Mouse (Mus musculus) embryonic fibroblast, embryonic 13.5 days (primary cell): ENCODE data around the gene Ppp1r1c. TPM values are rescaled to one million over a fixed set of nuclear protein-coding genes. Genes with fewer than 3 reads are reported as not detected.

Experiments
- H3K27ac ChIP-seq: 2 replicates; pipeline ENCODE4 v1.5.1; 2012; ENCODE audit warnings: low read length, control low read depth, inconsistent platforms; ENCODE audit not compliant: insufficient read depth
- H3K4me1 ChIP-seq: 2 replicates; pipeline ENCODE4 v1.6.1; 2011; ENCODE audit warnings: low read length; ENCODE audit not compliant: control insufficient read depth, insufficient read depth
- H3K4me3 ChIP-seq: 2 replicates; pipeline ENCODE4 v1.5.1; 2011; ENCODE audit warnings: mild to moderate bottlenecking, control low read depth, low read length; ENCODE audit not compliant: insufficient read depth
- CTCF ChIP-seq: IDR thresholded peaks from 2 replicates; pipeline ENCODE4 v1.5.1; 2011; ENCODE audit warnings: mild to moderate bottlenecking, control low read depth, low read length, moderate library complexity, borderline replicate concordance; ENCODE audit not compliant: insufficient read depth
- POLR2A ChIP-seq: IDR thresholded peaks from 2 replicates; pipeline ENCODE4 v1.6.1; 2011; ENCODE audit warnings: low read depth, mild to moderate bottlenecking, control low read depth, low read length, moderate library complexity
- polyA plus RNA-seq: library from polyadenylated mRNA; stranded (reverse); fragments of >200 nt; gene quantifications from 2 replicates; pipeline ENCODE4 v1.2.4, GENCODE M21; 2011; ENCODE audit warnings: low read depth; ENCODE audit not compliant: missing spikeins, insufficient read length

The Ppp1r1c gene
- polyA plus RNA-seq, 1 experiment, result not detected

DNA sequence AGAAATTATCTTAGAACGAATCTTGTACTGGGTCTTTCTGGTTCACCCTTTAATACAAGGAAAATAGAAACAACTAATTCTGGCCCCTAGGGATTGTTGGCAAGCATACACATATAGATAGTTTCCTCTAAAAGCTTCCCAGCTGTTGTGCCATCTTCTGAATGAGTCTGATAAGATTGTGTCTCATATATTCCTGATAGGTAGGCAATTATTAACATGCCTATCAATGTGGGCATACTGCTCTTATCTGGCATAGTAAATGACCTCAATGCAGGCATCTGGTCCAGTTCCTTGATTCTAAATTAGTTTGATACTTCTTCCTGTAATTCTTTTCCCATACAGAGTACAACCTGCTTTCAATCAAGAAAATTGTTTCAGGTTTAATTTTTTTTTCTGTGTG lies 14.8 kb downstream of the Ppp1r1c start:
- TF ChIP-seq CTCF (no peak), POLR2A (no peak)
- H3K4me1 ChIP-seq, result no peaks in the 10 kb centered on the region
- no peak overlapping the region for H3K4me3 ChIP-seq
- H3K27ac ChIP-seq, result no peak overlapping the region

GRCm38 (mm10) chr2:79738958-79739357 lies 31.4 kb downstream of the Ppp1r1c start:
- TF ChIP-seq POLR2A, result no peak
- TF ChIP-seq CTCF, result no peak
- Histone ChIP-seq H3K4me1 (peaks cover 6% of the 10 kb centered on the region; the same call in 1 of the 2 replicates), H3K4me3 (no peak overlapping the region), H3K27ac (peak overlapping the region; percentile 64; the same call in 1 of the 2 replicates)

GRCm38 (mm10) chr2:79741966-79742365 lies 34.4 kb downstream of the Ppp1r1c start:
- TF ChIP-seq CTCF, result no peak
- TF ChIP-seq POLR2A, result no peak
- H3K4me3 ChIP-seq, result no peak overlapping the region

DNA sequence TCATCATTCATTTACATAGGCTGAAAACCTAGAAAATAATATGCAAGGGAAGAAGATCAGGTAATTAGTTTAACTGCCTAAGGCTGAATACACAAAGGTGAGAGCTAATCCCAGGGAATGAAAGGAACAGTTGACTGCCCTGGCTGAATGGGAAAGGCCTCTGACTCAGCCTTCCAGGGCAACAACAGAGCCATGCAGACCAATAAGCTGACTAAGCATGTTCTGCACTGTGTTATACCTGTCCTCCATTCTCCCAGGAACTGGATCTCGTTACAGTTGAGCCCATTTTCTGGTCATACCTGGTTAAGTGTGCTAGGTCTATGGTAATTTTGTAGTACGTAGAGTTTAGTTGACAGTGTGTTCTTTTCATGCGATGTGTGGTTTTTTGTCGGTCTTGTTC lies 36.6 kb downstream of the Ppp1r1c start:
- TF ChIP-seq CTCF (no peak), POLR2A (no peak)
- Histone ChIP-seq H3K27ac (no peak overlapping the region), H3K4me1 (peaks cover 3% of the 10 kb centered on the region; the same call in 1 of the 2 replicates), H3K4me3 (no peak overlapping the region)

More at GRCm38 (mm10) chr2:79741966-79742365, 34.4 kb downstream of the Ppp1r1c start:
- H3K4me1 ChIP-seq, result peaks cover 6% of the 10 kb centered on the region; the same call in 1 of the 2 replicates
- peak overlapping the region; percentile 75 for H3K27ac ChIP-seq

- H3K4me1 ChIP-seq, result no peaks in the 10 kb centered on the region
- no peak overlapping the region for H3K27ac ChIP-seq
- H3K4me3 ChIP-seq, result no peak overlapping the region
- no peak for TF ChIP-seq CTCF
- TF ChIP-seq POLR2A, result no peak
Measured at GRCm38 (mm10) chr2:79751685-79752084, 44.1 kb downstream of the Ppp1r1c start.

GRCm38 (mm10) chr2:79760018-79760417 lies 52.4 kb downstream of the Ppp1r1c start:
- no peak for TF ChIP-seq POLR2A
- no peak for TF ChIP-seq CTCF
- 0 out of 2 replicates have a peak overlapping the region, but pooled peaks have one; percentile 8 for H3K27ac ChIP-seq
- H3K4me3 ChIP-seq, result no peak overlapping the region
- H3K4me1 ChIP-seq, result no peaks in the 10 kb centered on the region

- TF ChIP-seq POLR2A, result no peak
- TF ChIP-seq CTCF, result no peak
- H3K4me1 ChIP-seq, result no peaks in the 10 kb centered on the region
- H3K4me3 ChIP-seq, result no peak overlapping the region
- no peak overlapping the region for H3K27ac ChIP-seq
Measured at GRCm38 (mm10) chr2:79762723-79763388, 55.3 kb downstream of the Ppp1r1c start.

DNA sequence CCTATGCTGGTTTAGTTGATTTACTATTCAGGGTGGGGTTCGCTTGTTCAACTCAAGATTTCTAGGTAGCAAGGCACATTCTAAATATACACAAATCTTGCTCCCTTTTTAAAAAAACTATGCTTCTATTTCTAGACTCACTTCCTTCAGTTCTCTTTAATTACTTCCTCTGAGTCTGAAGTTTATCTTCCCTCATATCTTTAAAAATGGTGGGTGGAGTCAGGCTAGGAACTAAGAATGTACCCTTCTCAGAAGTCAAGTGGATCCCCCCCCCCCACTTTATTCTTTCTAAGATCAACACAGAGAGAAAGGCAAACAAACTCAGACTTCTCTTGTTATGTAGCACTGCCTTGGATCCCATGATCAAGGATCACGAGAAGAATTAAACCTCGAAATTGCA lies 57.5 kb downstream of the Ppp1r1c start:
- H3K4me3 ChIP-seq, result no peak overlapping the region
- H3K4me1 ChIP-seq, result no peaks in the 10 kb centered on the region
- TF ChIP-seq POLR2A (no peak), CTCF (no peak)
- H3K27ac ChIP-seq, result no peak overlapping the region

DNA sequence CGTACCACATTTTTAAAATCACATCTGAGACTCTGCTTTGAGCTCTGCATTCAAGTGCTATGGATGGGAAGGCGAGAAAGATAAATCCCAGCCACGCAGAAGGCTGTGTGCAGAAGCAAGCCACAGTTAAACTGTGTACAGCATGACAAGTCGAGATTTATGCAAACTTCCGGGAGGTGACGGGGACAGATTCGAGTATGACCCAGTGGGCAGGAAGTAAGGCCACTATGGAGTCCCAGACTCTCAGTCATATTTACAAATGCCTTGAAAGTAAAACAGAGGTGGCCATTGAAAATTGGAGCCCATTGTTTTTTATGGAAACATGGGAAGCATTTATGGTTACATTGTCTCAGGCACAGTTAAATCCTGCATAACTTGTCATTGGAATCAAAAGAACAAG lies 58.1 kb downstream of the Ppp1r1c start:
- H3K4me3 ChIP-seq, result no peak overlapping the region
- TF ChIP-seq CTCF (no peak), POLR2A (no peak)
- no peaks in the 10 kb centered on the region for H3K4me1 ChIP-seq
- H3K27ac ChIP-seq, result no peak overlapping the region

GRCm38 (mm10) chr2:79768625-79769024 lies 61.0 kb downstream of the Ppp1r1c start:
- Histone ChIP-seq H3K4me1 (no peaks in the 10 kb centered on the region), H3K27ac (no peak overlapping the region), H3K4me3 (no peak overlapping the region)
- TF ChIP-seq POLR2A (no peak), CTCF (no peak)

DNA sequence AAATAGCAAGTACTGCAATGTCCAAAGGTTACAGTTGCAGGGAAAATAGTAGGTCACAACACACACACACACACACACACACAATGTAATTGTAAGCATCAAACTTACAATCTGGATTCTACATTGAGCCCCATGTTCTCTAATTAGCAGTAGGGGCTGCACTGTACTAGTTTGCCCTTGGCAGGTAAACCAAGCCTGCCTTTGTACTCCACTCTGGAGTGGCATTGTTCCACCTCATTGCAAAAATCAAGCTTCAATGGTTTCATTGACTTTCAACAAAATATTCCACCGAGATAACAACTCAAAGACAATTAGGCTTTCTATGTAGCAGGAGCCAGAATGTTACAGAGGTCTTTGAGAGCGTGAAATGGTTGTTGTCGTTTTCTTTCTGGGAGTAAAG lies 62.7 kb downstream of the Ppp1r1c start:
- no peak overlapping the region for H3K4me3 ChIP-seq
- no peak for TF ChIP-seq POLR2A

More for the DNA sequence above, 62.7 kb downstream of the Ppp1r1c start:
- no peaks in the 10 kb centered on the region; the same call in 1 of the 2 replicates for H3K4me1 ChIP-seq
- no peak overlapping the region for H3K27ac ChIP-seq
